Mouse (Mus musculus): ENCODE measurements at regions not wholly inside any gene's neighbourhood (a gene's known extent, or its start where the extent isn't known, plus 50 kb on each side); places are given as distances from the start of the nearest gene placed in this dataset.
A peak's percentile ranks its signal among the peaks of the same experiment; 100 is the strongest.

- DNase-seq (ENCODE audit: low spot score in 2 of 2), result no peak
Observed at GRCm38 (mm10) chr14:24997786-24998509, 461.0 kb upstream of the Zmiz1 start.

GRCm38 (mm10) chr14:24999008-24999572 is 459.9 kb upstream of the Zmiz1 start:
- peak in 1 of 2 experiments; percentile 49 for DNase-seq (ENCODE audit: low spot score in 2 of 2)

- no peak for DNase-seq (ENCODE audit: low spot score in 2 of 2)
Observed at GRCm38 (mm10) chr14:25005241-25005946, 453.6 kb upstream of the Zmiz1 start.

GRCm38 (mm10) chr14:25011926-25012325 is 447.1 kb upstream of the Zmiz1 start:
- DNase-seq (ENCODE audit: low spot score in 2 of 2), result peak in 1 of 2 experiments; percentile 44

- no peak for DNase-seq (ENCODE audit: low spot score in 2 of 2)
Observed at GRCm38 (mm10) chr14:25015288-25016238, 443.4 kb upstream of the Zmiz1 start.

GRCm38 (mm10) chr14:25017860-25018259 is 441.1 kb upstream of the Zmiz1 start:
- no peak for DNase-seq (ENCODE audit: low spot score in 2 of 2)

GRCm38 (mm10) chr14:25019306-25019905 is 439.6 kb upstream of the Zmiz1 start:
- no peak for DNase-seq (ENCODE audit: low spot score in 2 of 2)

- DNase-seq (ENCODE audit: low spot score in 2 of 2), result no peak
Observed at GRCm38 (mm10) chr14:25022523-25023269, 436.3 kb upstream of the Zmiz1 start.

GRCm38 (mm10) chr14:25023270-25023800 is 435.6 kb upstream of the Zmiz1 start:
- DNase-seq (ENCODE audit: low spot score in 2 of 2), result no peak

- no peak for DNase-seq (ENCODE audit: low spot score in 2 of 2)
Observed at GRCm38 (mm10) chr14:25025074-25025473, 433.9 kb upstream of the Zmiz1 start.

GRCm38 (mm10) chr14:25027076-25027475 is 431.9 kb upstream of the Zmiz1 start:
- DNase-seq (ENCODE audit: low spot score in 2 of 2), result peak in 1 of 2 experiments; percentile 47

- no peak for DNase-seq (ENCODE audit: low spot score in 2 of 2)
Observed at GRCm38 (mm10) chr14:25027842-25028241, 431.1 kb upstream of the Zmiz1 start.

GRCm38 (mm10) chr14:25030881-25031280 is 428.1 kb upstream of the Zmiz1 start:
- no peak for DNase-seq (ENCODE audit: low spot score in 2 of 2)

GRCm38 (mm10) chr14:25031756-25032680 is 427.0 kb upstream of the Zmiz1 start:
- DNase-seq (ENCODE audit: low spot score in 2 of 2), result no peak

GRCm38 (mm10) chr14:25032899-25033298 is 426.1 kb upstream of the Zmiz1 start:
- no peak for DNase-seq (ENCODE audit: low spot score in 2 of 2)

GRCm38 (mm10) chr14:25042265-25042664 is 416.7 kb upstream of the Zmiz1 start:
- DNase-seq (ENCODE audit: low spot score in 2 of 2), result no peak

GRCm38 (mm10) chr14:25044106-25044505 is 414.9 kb upstream of the Zmiz1 start:
- DNase-seq (ENCODE audit: low spot score in 2 of 2), result peak in 1 of 2 experiments; percentile 56

GRCm38 (mm10) chr14:25044867-25045266 is 414.1 kb upstream of the Zmiz1 start:
- DNase-seq (ENCODE audit: low spot score in 2 of 2), result no peak

- DNase-seq (ENCODE audit: low spot score in 2 of 2), result peak in 1 of 2 experiments; percentile 16
Observed at GRCm38 (mm10) chr14:25050674-25051251, 408.2 kb upstream of the Zmiz1 start.

Measured in left cerebral cortex, adult 9 months (tissue).